In the genomic region with DNA sequence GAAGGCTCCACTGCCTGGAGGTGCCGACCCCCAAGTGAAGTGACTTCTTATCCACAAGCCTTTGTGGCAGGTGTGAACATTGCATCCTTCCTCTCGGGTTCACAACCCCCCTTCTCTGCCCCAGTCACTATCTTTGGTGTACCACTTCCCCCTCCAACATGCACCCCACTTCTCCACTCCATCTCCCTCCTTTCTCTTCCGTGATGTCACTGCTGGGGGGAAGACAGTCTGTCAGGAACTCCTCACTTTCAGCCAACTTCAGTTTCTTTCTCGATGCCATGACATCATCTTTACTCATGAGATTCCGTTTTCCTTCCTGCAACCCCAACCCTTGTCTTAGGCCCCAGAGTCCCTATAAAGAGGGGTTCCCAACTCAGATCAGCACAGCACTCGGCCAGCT, we compare ENCODE assay signal across 16 mouse cellular contexts. TPM values are rescaled to one million over a fixed set of nuclear protein-coding genes. Genes with fewer than 3 reads are reported as not detected.
DNase-seq lines count a peak whose midpoint lies in the region; TF ChIP-seq lines count a peak whose summit lies in the region.
"Had no signal": no experiment of that assay in that cellular context is flagged by ENCODE, and none has a peak within 500 bp of the region (broad histone marks: within the 10 kb centered on the region; RNA-seq: fewer than 3 reads in every experiment).

A gene (plus strand): TSS at position 381 of the 400 bp plus-strand sequence.

- 11% methylated on average over 6 of the region's 6 CpGs for WGBS in macrophage (ENCODE audit: missing documents)
- WGBS in thymus, adult 2 months = 7% methylated on average over 6 of the region's 6 CpGs

- no peak for TF ChIP-seq CTCF in thymus, adult 2 months (IDR thresholded peaks at IDR 0.05; ENCODE audit: borderline replicate concordance, control insufficient read depth, extremely low read depth, insufficient read depth, low read length, poor library complexity)

- peak; percentile 54 to 59 for DNase-seq in B cell, adult 2 months
- peak; percentile 1 for DNase-seq in ES-CJ7 (ENCODE audit: low read depth, low spot score)
- DNase-seq in thymus, adult 2 months = peak; percentile 40
- no peak for DNase-seq in lung, postnatal 4 days
- no peak for DNase-seq in cerebellum, postnatal 36 days
- DNase-seq in spleen, adult 12 weeks (ENCODE audit: low spot score) = no peak
- DNase-seq: cerebellum, postnatal 14 days; gastrocnemius, adult 2 months; kidney, postnatal 36 days; lung, postnatal 14 days; right cerebral cortex, postnatal 14 days had no signal

- peak within 1 kb of the TSS; percentile 96 for H3K27ac ChIP-seq in macrophage
- peak within 1 kb of the TSS; percentile 42; the same call in 1 of the 2 replicates for H3K27ac ChIP-seq in thymus, adult 2 months (ENCODE audit: control insufficient read depth, insufficient read depth, low read length)
- H3K27ac ChIP-seq: embryonic facial prominence, embryonic 13.5 days; forebrain, embryonic 12.5 days; gastrocnemius, adult 2 months; heart, embryonic 13.5 days had no signal

- H3K27me3 ChIP-seq in thymus, adult 2 months (ENCODE audit: control insufficient read depth, insufficient read depth, low read length) = no peaks in the 10 kb centered on the region
- H3K27me3 ChIP-seq: embryonic facial prominence, embryonic 13.5 days; forebrain, embryonic 12.5 days had no signal

- H3K4me1 ChIP-seq in thymus, adult 2 months (replicated peaks; ENCODE audit: control insufficient read depth, insufficient read depth, low read length) = peaks cover 16% of the 10 kb centered on the region
- H3K4me1 ChIP-seq: embryonic facial prominence, embryonic 13.5 days; forebrain, embryonic 12.5 days; heart, embryonic 13.5 days had no signal

- peak within 1 kb of the TSS; percentile 65 for H3K4me3 ChIP-seq in macrophage (ENCODE audit: inconsistent target)
- no peak within 1 kb of the TSS for H3K4me3 ChIP-seq in thymus, adult 2 months (ENCODE audit: control insufficient read depth, insufficient read depth, low read length)
- H3K4me3 ChIP-seq: embryonic facial prominence, embryonic 13.5 days; forebrain, embryonic 12.5 days; gastrocnemius, adult 2 months; heart, embryonic 13.5 days had no signal

- no peaks in the 10 kb centered on the region for H3K36me3 ChIP-seq in macrophage (ENCODE audit: inconsistent target)
- H3K36me3 ChIP-seq in thymus, adult 2 months (ENCODE audit: control insufficient read depth, insufficient read depth, low read length) = no peaks in the 10 kb centered on the region
- H3K36me3 ChIP-seq: embryonic facial prominence, embryonic 13.5 days; forebrain, embryonic 12.5 days; heart, embryonic 13.5 days had no signal

- TF ChIP-seq POLR2A in thymus, adult 2 months (IDR thresholded peaks at IDR 0.05; ENCODE audit: control insufficient read depth, extremely low read depth, insufficient read depth, low read length, poor library complexity) = no peak

- H3K79me2 ChIP-seq in macrophage (ENCODE audit: inconsistent target) = peaks cover 18% of the 10 kb centered on the region

RNA-seq across cellular contexts. Expression of the gene that starts here (rescaled TPM):
- total RNA-seq in macrophage (2018; cell fraction: chromatin; rRNA removed) = 1,000 to 10,000 TPM in 4 of 26 experiments, 100 to 1,000 TPM in 21, 10 to 100 TPM in 1; 90.2 to 1,268 (median 418) TPM
- 1,000 to 10,000 TPM in 13 of 26 experiments, 100 to 1,000 TPM in 13; 245 to 6,609 (median 1,184) TPM for total RNA-seq in macrophage (2018; cell fraction: cytosol; rRNA removed)
- 1,000 to 10,000 TPM in 16 of 26 experiments, 100 to 1,000 TPM in 10; 156 to 4,947 (median 1,739) TPM for total RNA-seq in macrophage (2018; cell fraction: nucleus; rRNA removed)
- polyA plus RNA-seq in macrophage (2018) = 101 to 412 TPM (median 201 TPM) in 3 replicates
- 5.0 and 8.5 TPM in 2 replicates for polyA plus RNA-seq in thymus, adult 2 months (2012; rRNA removed)
- total RNA-seq: gastrocnemius, adult 2 months; left cerebral cortex, postnatal 25 days had no signal
- polyA plus RNA-seq: forebrain, embryonic 12.5 days had no signal

Comparison
In these comparisons a context has a peak if more than half of its experiments do, and no peak if none do; other contexts are left out.
1. RNA of the gene that starts here (polyA plus RNA-seq): 101 to 412 TPM in macrophage; 5.0 to 8.5 TPM in thymus, adult 2 months; every median in the first group is over 10 times any median in the second.
2. DNase-seq: peak in B cell, adult 2 months (2 of 2), ES-CJ7 (single experiment) and thymus, adult 2 months (single experiment); none in lung, postnatal 4 days (0 of 2), cerebellum, postnatal 36 days (0 of 2) and spleen, adult 12 weeks (single experiment).